ENCODE assay signal across 8 mouse cellular contexts in the genomic region with DNA sequence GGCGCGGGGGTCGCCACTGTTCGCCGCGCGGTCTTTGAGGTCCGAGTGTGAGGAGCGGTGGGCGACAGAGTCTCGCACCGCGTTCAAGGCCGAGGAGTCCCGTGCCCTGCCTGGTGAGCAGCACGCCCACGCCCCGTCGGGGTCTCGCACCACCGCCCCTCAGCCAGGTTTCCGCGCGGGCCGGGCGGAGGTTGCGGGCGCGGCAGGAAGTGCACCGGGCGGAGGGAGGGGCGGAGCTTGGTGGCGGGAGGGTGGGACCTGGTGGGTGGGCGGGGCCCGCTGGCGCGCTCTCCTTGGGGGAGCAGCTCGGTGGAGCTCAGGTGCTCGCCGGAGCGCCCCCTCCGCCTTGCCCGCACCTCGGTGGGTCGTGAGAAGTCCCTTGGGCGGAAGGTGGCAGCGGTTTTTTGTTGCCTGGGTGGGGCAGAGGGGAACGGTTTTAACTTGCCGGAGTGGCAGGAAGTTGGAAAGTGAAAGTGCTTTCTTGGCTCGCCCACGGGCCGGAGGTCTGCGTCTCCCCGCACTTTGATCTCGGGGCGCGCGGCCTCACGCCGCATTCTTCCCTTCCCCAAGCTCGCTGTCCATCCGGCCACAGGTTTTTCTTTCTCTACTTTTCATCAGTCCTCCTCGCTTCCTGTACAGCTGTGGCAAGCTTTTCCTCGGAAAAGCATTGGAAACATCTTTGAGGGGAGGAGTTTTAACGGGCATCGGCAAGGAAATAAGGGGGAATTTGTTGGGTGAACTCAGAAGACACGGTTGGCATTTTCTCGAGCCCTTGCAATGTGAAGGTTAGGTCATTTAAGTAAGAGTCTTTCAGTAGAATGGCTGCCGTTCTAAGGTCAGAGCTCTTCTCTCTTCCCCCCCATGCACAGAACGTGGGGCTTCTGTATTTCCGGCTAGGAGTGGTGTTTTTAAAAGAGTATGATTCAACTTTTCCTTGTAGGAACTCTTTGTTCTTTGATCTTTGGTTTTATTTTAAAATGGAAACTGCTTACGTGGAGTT. TPM values are rescaled to one million over a fixed set of nuclear protein-coding genes. Genes with fewer than 3 reads are reported as not detected.
DNase-seq lines count a peak whose midpoint lies in the region; ATAC-seq lines count a peak whose summit lies in the region.

No protein-coding gene starts in this region.

- DNase-seq in gastrocnemius, adult 8-10 months (ENCODE audit: low spot score in 2 of 2) = peak; percentile 71 to 73
- peak; percentile 94 for DNase-seq in induced T-regulatory cell, adult 2 months (ENCODE audit: low read depth)
- DNase-seq in left cerebral cortex, adult 8-10 months (ENCODE audit: low spot score in 2 of 2) = peak; percentile 66 to 72
- peak; percentile 85 for DNase-seq in right cerebral cortex, adult 18-20 months
- DNase-seq in urinary bladder, adult 2 months (ENCODE audit: low spot score) = peak; percentile 93

- peak; percentile 55 for ATAC-seq in activated CD4-positive, CD25-positive, alpha-beta regulatory T cell, adult 4 months
- peak; percentile 56 for ATAC-seq in common myeloid progenitor, adult 5-6 weeks (replicated peaks; ENCODE audit: low read depth, poor library complexity, severe bottlenecking)
- peak; percentile 66 for ATAC-seq in megakaryocyte, adult 5-6 weeks (ENCODE audit: poor library complexity, severe bottlenecking)

RNA-seq across cellular contexts. Expression of a gene that starts 0.7 kb away (rescaled TPM):
- polyA plus RNA-seq in activated CD4-positive, CD25-positive, alpha-beta regulatory T cell, adult 4 months (2017; shearing (Covaris generic)) = 10 to 100 TPM; 62.3 to 71.4 TPM
- total RNA-seq in common myeloid progenitor, adult 5-6 weeks (2017) = 86.9 and 112 TPM in 2 replicates
- total RNA-seq in gastrocnemius, adult 8-10 months (2022) = 10 to 100 TPM; 80.0 to 96.0 (median 85.7) TPM
- total RNA-seq in left cerebral cortex, adult 8-10 months (2022) = 10 to 100 TPM; 54.1 to 63.5 (median 58.5) TPM
- 90.6 and 94.3 TPM in 2 replicates for total RNA-seq in megakaryocyte, adult 5-6 weeks (2015)
- 53.1 and 63.6 TPM in 2 replicates for total RNA-seq in megakaryocyte, adult 5-6 weeks (2017)
- 35.7 and 51.0 TPM in 2 replicates for polyA plus RNA-seq in urinary bladder, adult 2 months (2012; rRNA removed)

RNA-seq across cellular contexts. Expression of a gene that starts 45.4 kb away (rescaled TPM):
- polyA plus RNA-seq in activated CD4-positive, CD25-positive, alpha-beta regulatory T cell, adult 4 months (2017; shearing (Covaris generic)) = not detected
- total RNA-seq in common myeloid progenitor, adult 5-6 weeks (2017) = 9.8 and 10.6 TPM in 2 replicates
- total RNA-seq in gastrocnemius, adult 8-10 months (2022) = 1 to 10 TPM; 1.2 to 1.4 (median 1.3) TPM
- total RNA-seq in left cerebral cortex, adult 8-10 months (2022) = 1 to 10 TPM in 1 of 4 experiments, under 1 TPM in 3; 0.65 to 1.9 (median 0.79) TPM
- 0.16 and 0.46 TPM in 2 replicates for total RNA-seq in megakaryocyte, adult 5-6 weeks (2015)
- 0.33 TPM in 1 of 2 replicates, not detected in the other for total RNA-seq in megakaryocyte, adult 5-6 weeks (2017)
- 5.6 and 5.7 TPM in 2 replicates for polyA plus RNA-seq in urinary bladder, adult 2 months (2012; rRNA removed)

RNA-seq across cellular contexts. Expression of a gene that starts 59.7 kb away (rescaled TPM):
- polyA plus RNA-seq in activated CD4-positive, CD25-positive, alpha-beta regulatory T cell, adult 4 months (2017; shearing (Covaris generic)) = 10 to 100 TPM; 39.0 to 45.4 TPM
- 0.63 and 5.5 TPM in 2 replicates for total RNA-seq in common myeloid progenitor, adult 5-6 weeks (2017)
- total RNA-seq in gastrocnemius, adult 8-10 months (2022) = 10 to 100 TPM; 11.6 to 17.4 (median 14.7) TPM
- total RNA-seq in left cerebral cortex, adult 8-10 months (2022) = 100 to 1,000 TPM in 1 of 4 experiments, 10 to 100 TPM in 3; 77.0 to 100 (median 85.0) TPM
- total RNA-seq in megakaryocyte, adult 5-6 weeks (2015) = 0.11 TPM in 1 of 2 replicates, not detected in the other
- total RNA-seq in megakaryocyte, adult 5-6 weeks (2017) = 0.51 and 0.61 TPM in 2 replicates
- polyA plus RNA-seq in urinary bladder, adult 2 months (2012; rRNA removed) = 35.2 and 43.2 TPM in 2 replicates

Comparison
In these comparisons a context has a peak if more than half of its experiments do, and no peak if none do; other contexts are left out.
1. Peak in every context shown above with its lines: DNase-seq and ATAC-seq.
2. RNA of a gene that starts 59.7 kb away (total RNA-seq): 77.0 to 100 TPM in left cerebral cortex, adult 8-10 months; 11.6 to 17.4 TPM in gastrocnemius, adult 8-10 months, 0.63 to 5.5 TPM in common myeloid progenitor, adult 5-6 weeks and 0.11 to 0.61 TPM in megakaryocyte, adult 5-6 weeks; every median in the first group is over 4 times any median in the second.